Mouse (Mus musculus) liver, embryonic 14.5 days (tissue): ENCODE measurements around the gene Elavl2.

ENCODE experiments used
- CTCF ChIP-seq: IDR thresholded peaks from 2 replicates; pipeline ENCODE4 v1.5.1; 2016; ENCODE audit warnings: antibody characterized with exemption, low read depth, control low read depth
- EP300 ChIP-seq: IDR thresholded peaks from 2 replicates; pipeline ENCODE4 v1.6.1; 2016; ENCODE audit warnings: antibody characterized with exemption, low read depth

- no peak for TF ChIP-seq CTCF
- TF ChIP-seq EP300, result no peak
Observed at GRCm38 (mm10) chr4:91415582-91415981, 15.0 kb upstream of the Elavl2 start.
